Mouse (Mus musculus) heart, postnatal 36 days (tissue): Measurements from ENCODE around the gene Add2. TPM values are rescaled to one million over a fixed set of nuclear protein-coding genes. Genes with fewer than 3 reads are reported as not detected.

Experiments used
- total RNA-seq, 2 experiments: library from RNA; stranded (reverse); gene quantifications; 2 replicates each; pipeline ENCODE4 v1.2.3; 2021

Gene Add2
- total RNA-seq, 2 experiments from 2014 or later, result 0.16 to 0.64 TPM

Other genes with a start within 250 kb of the Add2 start
- not detected for gene Nat8f6, start 207.7 kb upstream of the Add2 start, total RNA-seq
- not detected for gene Nat8f5, start 207.7 kb upstream of the Add2 start, total RNA-seq
- gene Nat8, start 196.6 kb upstream of the Add2 start, total RNA-seq, result not detected
- gene Nat8f2, start 159.5 kb upstream of the Add2 start, total RNA-seq, result not detected
- gene Nat8f4, start 123.8 kb upstream of the Add2 start, total RNA-seq, result under 1 TPM; 0.61 to 0.95 TPM
- gene Tprkb, start 116.8 kb upstream of the Add2 start, total RNA-seq, result 10 to 100 TPM; 10.9 to 13.2 TPM
- 1 to 10 TPM; 2.9 to 3.1 TPM for gene Nat8f1, start 113.0 kb upstream of the Add2 start, total RNA-seq
- 10 to 100 TPM; 41.3 to 44.8 TPM for gene Dusp11, start 67.0 kb upstream of the Add2 start, total RNA-seq
- gene Figla, start 12.5 kb upstream of the Add2 start, total RNA-seq, result not detected
- gene Tgfa, start 166.5 kb downstream of the Add2 start, total RNA-seq, result 1 to 10 TPM; 1.1 to 1.4 TPM